Mouse (Mus musculus) spleen, adult 2 months (tissue): ENCODE measurements around the gene Emg1.

Experiments
- CTCF ChIP-seq: fragments of 200-500 bp; IDR thresholded peaks from 2 replicates; pipeline ENCODE4 v1.5.1; 2011; ENCODE audit warnings: mild to moderate bottlenecking, inconsistent platforms; ENCODE audit not compliant: insufficient read depth, insufficient read length, insufficient replicate concordance; ENCODE audit errors: extremely low read depth
- POLR2A ChIP-seq: fragments of 200-500 bp; IDR thresholded peaks from 2 replicates; pipeline ENCODE4 v1.6.1; 2011; ENCODE audit warnings: low read depth, low read length, inconsistent platforms

DNA sequence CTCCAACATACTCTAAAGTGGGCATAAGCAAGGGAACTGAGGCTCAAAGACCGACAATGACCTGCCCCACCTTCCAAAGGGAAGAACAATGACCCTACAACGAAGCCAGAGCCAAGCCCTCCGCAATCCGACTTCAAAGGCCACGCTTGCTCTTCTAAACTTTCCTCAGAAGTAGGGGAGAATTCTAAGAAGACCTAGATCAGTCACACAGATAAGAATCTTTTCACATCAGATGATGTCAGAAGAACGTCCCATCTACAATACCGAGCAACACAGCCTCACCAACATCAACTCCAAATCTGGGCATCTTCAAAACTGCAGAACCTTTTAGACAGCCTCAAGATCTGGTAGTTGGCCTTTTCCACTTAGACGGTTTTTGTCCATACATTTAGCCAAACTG is 38.4 kb upstream of the Emg1 start:
- TF ChIP-seq CTCF: no peak
- no peak for TF ChIP-seq POLR2A
